Mouse (Mus musculus): ENCODE results near the gene Stx19. TPM values are rescaled to one million over a fixed set of nuclear protein-coding genes. Genes with fewer than 3 reads are reported as not detected.

The Stx19 gene
- total and polyA plus RNA-seq, 2 experiments from 2014 or later: 0.16 TPM; not detected in 1

DNA sequence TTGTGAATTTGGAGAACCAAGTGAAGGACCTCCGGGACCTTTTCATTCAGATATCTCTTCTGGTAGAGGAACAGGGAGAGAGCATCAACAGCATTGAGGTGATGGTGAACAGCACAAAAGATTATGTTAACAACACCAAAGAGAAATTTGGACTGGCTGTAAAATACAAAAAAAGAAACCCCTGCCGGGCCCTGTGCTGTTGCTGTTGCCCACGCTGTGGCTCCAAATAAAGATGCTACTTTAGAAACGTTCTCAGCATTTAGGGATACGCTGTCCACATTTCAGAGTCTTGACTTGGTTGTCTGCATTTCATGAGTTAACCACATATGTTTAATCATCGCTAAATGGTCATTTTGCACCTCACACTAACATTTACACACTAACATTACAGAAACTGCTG, 8.0 kb downstream of the Stx19 start:
- Histone ChIP-seq H3K27me3 (ENCODE audit: insufficient read depth, low read length) (no peaks in the 10 kb centered on the region), H3K9me3 (ENCODE audit: low read length) (no peaks in the 10 kb centered on the region), H3K4me2 (ENCODE audit: low read depth, low read length) (no peak overlapping the region), H3K9ac (replicated peaks; ENCODE audit: low read length) (no peak overlapping the region), H3K4me1 (ENCODE audit: insufficient read depth, low read length) (no peaks in the 10 kb centered on the region), H3K27ac (no peak overlapping the region), H3K36me3 (ENCODE audit: insufficient read depth, low read length) (no peaks in the 10 kb centered on the region), H3K4me3 (ENCODE audit: low read length) (no peak overlapping the region)
- 93% methylated on average over 6 of the region's 6 CpGs for WGBS
- TF ChIP-seq CTCF (IDR thresholded peaks at IDR 0.05; ENCODE audit: low read depth): no peak
- ATAC-seq: no peak
- DNase-seq (ENCODE audit: low spot score): no peak

- WGBS: 75% methylated on average over 12 of the region's 12 CpGs
- DNase-seq (ENCODE audit: low spot score) (peak; percentile 85), ATAC-seq (peak; percentile 40)
- H3K4me1 ChIP-seq (ENCODE audit: insufficient read depth, low read length): no peaks in the 10 kb centered on the region
- H3K9me3 ChIP-seq (ENCODE audit: low read length): no peaks in the 10 kb centered on the region
- TF ChIP-seq CTCF (IDR thresholded peaks at IDR 0.05; ENCODE audit: low read depth): peak; percentile 81
- H3K9ac ChIP-seq (replicated peaks; ENCODE audit: low read length): no peak overlapping the region
- no peak overlapping the region for H3K4me2 ChIP-seq (ENCODE audit: low read depth, low read length)
- no peaks in the 10 kb centered on the region for H3K27me3 ChIP-seq (ENCODE audit: insufficient read depth, low read length)
- no peaks in the 10 kb centered on the region for H3K36me3 ChIP-seq (ENCODE audit: insufficient read depth, low read length)
- H3K27ac ChIP-seq: no peak overlapping the region
- no peak overlapping the region for H3K4me3 ChIP-seq (ENCODE audit: low read length)
Measured at GRCm38 (mm10) chr16:62826156-62827001, 11.9 kb downstream of the Stx19 start.

DNA sequence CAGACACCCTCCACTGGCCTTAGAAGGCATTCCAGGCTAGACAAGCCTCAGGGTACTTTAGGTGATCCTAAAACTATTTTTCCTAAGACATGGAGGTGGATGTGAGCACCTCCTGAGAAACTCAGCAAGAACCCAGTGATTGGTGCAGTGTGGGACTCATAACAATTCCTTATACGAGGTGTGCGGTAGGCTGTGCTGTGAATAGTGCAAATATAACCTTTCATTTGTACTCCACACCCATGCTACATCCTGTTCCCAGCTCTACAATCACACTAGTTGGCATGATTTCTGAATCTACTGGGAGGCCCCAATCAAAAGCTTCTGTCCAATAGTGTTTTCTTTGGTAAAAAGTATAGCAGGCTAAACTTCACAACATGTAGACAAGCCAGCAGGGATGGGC, 17.6 kb downstream of the Stx19 start:
- Histone ChIP-seq H3K4me2 (ENCODE audit: low read depth, low read length) (no peak overlapping the region), H3K36me3 (ENCODE audit: insufficient read depth, low read length) (no peaks in the 10 kb centered on the region), H3K4me1 (ENCODE audit: insufficient read depth, low read length) (no peaks in the 10 kb centered on the region), H3K4me3 (ENCODE audit: low read length) (no peak overlapping the region), H3K27me3 (ENCODE audit: insufficient read depth, low read length) (no peaks in the 10 kb centered on the region), H3K9ac (replicated peaks; ENCODE audit: low read length) (no peak overlapping the region), H3K27ac (0 out of 2 replicates have a peak overlapping the region, but pooled peaks have one; percentile 4), H3K9me3 (ENCODE audit: low read length) (no peaks in the 10 kb centered on the region)
- no peak for DNase-seq (ENCODE audit: low spot score)
- ATAC-seq: no peak
- TF ChIP-seq CTCF (IDR thresholded peaks at IDR 0.05; ENCODE audit: low read depth): no peak
- WGBS: 90% methylated on average over 2 of the region's 2 CpGs

DNA sequence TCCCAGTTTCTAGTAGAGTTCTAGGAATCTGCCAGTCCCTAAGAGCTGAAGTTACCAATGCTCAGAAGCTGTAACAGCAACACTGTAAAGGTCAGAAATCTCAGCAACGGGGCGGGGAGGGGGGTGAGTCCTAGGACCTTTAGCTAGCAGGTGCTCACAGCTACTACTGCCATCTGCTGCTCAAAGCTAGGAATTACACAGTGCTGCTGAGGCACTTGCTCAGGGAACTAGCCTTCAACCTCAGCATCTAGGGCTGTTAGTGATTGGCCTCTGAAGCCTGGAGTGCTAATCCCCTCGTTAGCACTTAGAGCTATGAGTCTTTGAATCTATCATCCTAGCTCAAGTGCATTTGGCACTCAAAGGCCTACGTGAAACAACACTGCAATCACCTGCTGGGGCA, 18.0 kb downstream of the Stx19 start:
- TF ChIP-seq CTCF (IDR thresholded peaks at IDR 0.05; ENCODE audit: low read depth): peak; percentile 80
- Histone ChIP-seq H3K9me3 (ENCODE audit: low read length) (no peaks in the 10 kb centered on the region), H3K4me1 (ENCODE audit: insufficient read depth, low read length) (no peaks in the 10 kb centered on the region), H3K27ac (0 out of 2 replicates have a peak overlapping the region, but pooled peaks have one; percentile 4), H3K36me3 (ENCODE audit: insufficient read depth, low read length) (no peaks in the 10 kb centered on the region), H3K4me2 (ENCODE audit: low read depth, low read length) (no peak overlapping the region), H3K27me3 (ENCODE audit: insufficient read depth, low read length) (no peaks in the 10 kb centered on the region), H3K4me3 (ENCODE audit: low read length) (no peak overlapping the region), H3K9ac (replicated peaks; ENCODE audit: low read length) (no peak overlapping the region)
- DNase-seq (ENCODE audit: low spot score) (peak; percentile 65), ATAC-seq (peak; percentile 53; the same call in 1 of the 2 replicates)
- WGBS: 20% methylated on average over 4 of the region's 4 CpGs

DNA sequence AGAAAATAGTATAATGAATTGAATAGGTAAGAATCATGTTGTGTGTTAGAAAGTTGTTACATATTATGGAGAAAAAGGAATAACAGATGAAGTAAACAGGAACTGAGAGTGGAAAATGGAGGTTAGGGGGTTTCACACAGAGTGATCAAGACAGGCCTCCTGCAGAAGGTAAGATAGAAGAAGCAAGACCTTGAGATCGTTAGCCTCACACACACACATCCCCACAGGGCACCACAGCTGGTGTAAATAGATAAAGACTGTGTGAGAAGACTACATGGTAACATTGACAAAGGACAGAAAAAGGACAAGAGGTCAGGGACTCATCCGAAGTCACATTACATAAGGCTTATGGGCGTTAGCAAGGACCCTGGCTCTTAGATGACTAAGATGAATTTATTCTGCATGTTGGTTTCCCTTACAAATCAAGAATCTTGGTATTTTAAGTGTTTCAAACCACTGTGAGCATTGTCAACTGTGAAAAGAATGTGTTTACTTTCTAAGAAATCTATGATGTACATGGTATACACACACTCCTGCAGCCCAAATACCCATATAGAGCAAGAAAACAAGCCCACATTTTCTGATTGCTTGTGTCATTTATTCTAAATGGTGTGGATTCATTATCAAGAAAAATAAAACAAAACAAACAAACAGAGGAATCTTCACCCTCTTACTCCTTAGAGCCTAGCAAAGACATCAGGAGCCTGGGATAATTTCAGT, 19.7 kb downstream of the Stx19 start:
- H3K4me2 ChIP-seq (ENCODE audit: low read depth, low read length): no peak overlapping the region
- TF ChIP-seq CTCF (IDR thresholded peaks at IDR 0.05; ENCODE audit: low read depth): no peak
- no peak overlapping the region for H3K27ac ChIP-seq
- no peaks in the 10 kb centered on the region for H3K4me1 ChIP-seq (ENCODE audit: insufficient read depth, low read length)
- 66% methylated on average over 3 of the region's 3 CpGs for WGBS
- no peaks in the 10 kb centered on the region for H3K36me3 ChIP-seq (ENCODE audit: insufficient read depth, low read length)
- ATAC-seq (no peak), DNase-seq (ENCODE audit: low spot score) (no peak)
- H3K27me3 ChIP-seq (ENCODE audit: insufficient read depth, low read length): no peaks in the 10 kb centered on the region
- no peak overlapping the region for H3K9ac ChIP-seq (replicated peaks; ENCODE audit: low read length)
- H3K9me3 ChIP-seq (ENCODE audit: low read length): no peaks in the 10 kb centered on the region
- no peak overlapping the region for H3K4me3 ChIP-seq (ENCODE audit: low read length)

GRCm38 (mm10) chr16:62845341-62845740, 30.9 kb downstream of the Stx19 start:
- Histone ChIP-seq H3K27me3 (ENCODE audit: insufficient read depth, low read length) (no peaks in the 10 kb centered on the region), H3K4me3 (ENCODE audit: low read length) (no peak overlapping the region), H3K9ac (replicated peaks; ENCODE audit: low read length) (no peak overlapping the region), H3K27ac (no peak overlapping the region), H3K4me1 (ENCODE audit: insufficient read depth, low read length) (no peaks in the 10 kb centered on the region), H3K36me3 (ENCODE audit: insufficient read depth, low read length) (no peaks in the 10 kb centered on the region), H3K4me2 (ENCODE audit: low read depth, low read length) (peak overlapping the region; percentile 97), H3K9me3 (ENCODE audit: low read length) (no peaks in the 10 kb centered on the region)
- no peak for DNase-seq (ENCODE audit: low spot score)
- ATAC-seq: no peak
- WGBS: 85% methylated on average over 6 of the region's 6 CpGs
- TF ChIP-seq CTCF (IDR thresholded peaks at IDR 0.05; ENCODE audit: low read depth): no peak
